Mouse (Mus musculus) myocyte (in vitro differentiated cells): Measurements from ENCODE around the gene Irak2. TPM values are rescaled to one million over a fixed set of nuclear protein-coding genes. Genes with fewer than 3 reads are reported as not detected.

Source experiments
- H3K27me3 ChIP-seq: one replicate; pipeline ENCODE4 v1.6.1; 2011; ENCODE audit not compliant: control insufficient read depth, insufficient read depth, insufficient read length
- H3K36me3 ChIP-seq: one replicate; pipeline ENCODE4 v1.6.1; 2011; ENCODE audit not compliant: control insufficient read depth, insufficient read depth
- H3K4me2 ChIP-seq: one replicate; pipeline ENCODE4 v1.6.1; 2011; ENCODE audit warnings: low read depth, control low read depth
- H3K4me3 ChIP-seq: one replicate; pipeline ENCODE4 v1.5.1; 2011; ENCODE audit warnings: mild to moderate bottlenecking, control low read depth, moderate library complexity
- H3K79me2 ChIP-seq: one replicate; pipeline ENCODE4 v1.6.1; 2011; ENCODE audit not compliant: control insufficient read depth, insufficient read depth
- H3ac ChIP-seq: one replicate; pipeline ENCODE4 v1.6.1; 2011; ENCODE audit not compliant: control insufficient read depth, insufficient read length
- CEBPB ChIP-seq: IDR thresholded peaks from 2 replicates; pipeline ENCODE4 v1.6.1; 2011; ENCODE audit warnings: mild to moderate bottlenecking, moderate library complexity; ENCODE audit not compliant: poor library complexity, insufficient read depth, severe bottlenecking
- E2F4 ChIP-seq: IDR thresholded peaks from one replicate; pipeline ENCODE4 v1.6.1; 2011; ENCODE audit warnings: mild to moderate bottlenecking, control low read depth, moderate library complexity; ENCODE audit not compliant: insufficient read depth
- MAX ChIP-seq: IDR thresholded peaks from one replicate; pipeline ENCODE4 v1.6.1; 2011; ENCODE audit warnings: low read depth, mild to moderate bottlenecking, control low read depth
- MYOD1 ChIP-seq, 3 experiments: IDR thresholded peaks; one replicate each; pipeline ENCODE4 v1.6.1; 2011; ENCODE audit warnings: control low read depth in 2 of 3, low read depth in 2 of 3, mild to moderate bottlenecking in 2 of 3, moderate library complexity in 1 of 3; ENCODE audit not compliant: insufficient read length in 2 of 3, control insufficient read depth in 1 of 3
- MYOG ChIP-seq, 3 experiments: IDR thresholded peaks; one replicate each; pipeline ENCODE4 v1.6.1; 2011; ENCODE audit warnings: control low read depth in 2 of 3, low read depth in 2 of 3, mild to moderate bottlenecking in 2 of 3; ENCODE audit not compliant: insufficient read length in 2 of 3, control insufficient read depth in 1 of 3, insufficient read depth in 1 of 3
- POLR2A ChIP-seq: IDR thresholded peaks from one replicate; pipeline ENCODE4 v1.6.1; 2011; ENCODE audit warnings: low read depth, mild to moderate bottlenecking, control low read depth, moderate library complexity; ENCODE audit not compliant: insufficient read length
- POLR2AphosphoS2 ChIP-seq: IDR thresholded peaks from one replicate; pipeline ENCODE4 v1.6.1; 2011; ENCODE audit warnings: low read depth, control low read depth; ENCODE audit not compliant: insufficient read length
- REST ChIP-seq: IDR thresholded peaks from one replicate; pipeline ENCODE4 v1.6.1; 2011; ENCODE audit warnings: mild to moderate bottlenecking, control low read depth, moderate library complexity; ENCODE audit not compliant: insufficient read depth, insufficient read length
- SRF ChIP-seq: IDR thresholded peaks from one replicate; pipeline ENCODE4 v1.6.1; 2011; ENCODE audit warnings: low read depth; ENCODE audit not compliant: control insufficient read depth, insufficient read length
- TCF12 ChIP-seq: IDR thresholded peaks from one replicate; pipeline ENCODE4 v1.6.1; 2011; ENCODE audit warnings: mild to moderate bottlenecking, control low read depth; ENCODE audit not compliant: poor library complexity, insufficient read depth, severe bottlenecking
- TCF3 ChIP-seq: IDR thresholded peaks from one replicate; pipeline ENCODE4 v1.6.1; 2011; ENCODE audit warnings: low read depth, control low read depth; ENCODE audit not compliant: insufficient read length
- USF1 ChIP-seq: IDR thresholded peaks from one replicate; pipeline ENCODE4 v1.6.1; 2011; ENCODE audit warnings: low read depth, mild to moderate bottlenecking, control low read depth, moderate library complexity
- polyA plus RNA-seq: library from polyadenylated mRNA; unstranded; fragments of >200 nt; fragmentation: generic; extraction: Trizol; gene quantifications from one replicate; pipeline ENCODE4 v1.2.1, GENCODE M21; 2012; ENCODE audit warnings: missing spikeins

Gene Irak2
- polyA plus RNA-seq, 1 experiment = 17.0 TPM

GRCm38 (mm10) chr6:113600543-113601139 is 37.6 kb upstream of the Irak2 start, which contains the start of gene Fancd2os:
Gene Fancd2os, minus strand, starts transcription at chr6:113600715.
- no peak within 1 kb of the TSS for H3ac ChIP-seq
- TF ChIP-seq MYOG (IDR thresholded peaks at IDR 0.05; ENCODE audit: control insufficient read depth in 1 of 3, insufficient read depth in 1 of 3, insufficient read length in 2 of 3, low read depth in 2 of 3) (no peak), MAX (no peak), CEBPB (no peak), POLR2AphosphoS2 (no peak), SRF (no peak)
- peaks cover 8% of the 10 kb centered on the region for H3K79me2 ChIP-seq
- H3K27me3 ChIP-seq = no peaks in the 10 kb centered on the region
- H3K4me2 ChIP-seq = no peak within 1 kb of the TSS
- H3K4me3 ChIP-seq = no peak within 1 kb of the TSS
- H3K36me3 ChIP-seq = no peaks in the 10 kb centered on the region

GRCm38 (mm10) chr6:113602821-113603220 is 35.4 kb upstream of the Irak2 start:
- Histone ChIP-seq H3K27me3 (no peaks in the 10 kb centered on the region), H3K4me3 (no peak overlapping the region), H3K4me2 (no peak overlapping the region), H3ac (no peak overlapping the region), H3K79me2 (peaks cover 30% of the 10 kb centered on the region), H3K36me3 (peaks cover 1% of the 10 kb centered on the region)
- TF ChIP-seq POLR2AphosphoS2 (no peak), E2F4 (no peak), CEBPB (no peak), POLR2A (no peak), TCF3 (no peak), MAX (no peak), MYOD1 (IDR thresholded peaks at IDR 0.05; ENCODE audit: control insufficient read depth in 1 of 3, insufficient read length in 2 of 3, low read depth in 2 of 3) (no peak), TCF12 (no peak), SRF (no peak), MYOG (IDR thresholded peaks at IDR 0.05; ENCODE audit: control insufficient read depth in 1 of 3, insufficient read depth in 1 of 3, insufficient read length in 2 of 3, low read depth in 2 of 3) (no peak)

- H3K79me2 ChIP-seq = peaks cover 41% of the 10 kb centered on the region
- no peaks in the 10 kb centered on the region for H3K27me3 ChIP-seq
- no peak for TF ChIP-seq MYOG (IDR thresholded peaks at IDR 0.05; ENCODE audit: control insufficient read depth in 1 of 3, insufficient read depth in 1 of 3, insufficient read length in 2 of 3, low read depth in 2 of 3)
- TF ChIP-seq SRF = no peak
- no peak for TF ChIP-seq CEBPB
- no peak for TF ChIP-seq REST
- peak overlapping the region; percentile 75 for H3K4me2 ChIP-seq
- peak overlapping the region; percentile 91 for H3K4me3 ChIP-seq
- H3K36me3 ChIP-seq = peaks cover 6% of the 10 kb centered on the region
- peak overlapping the region; percentile 34 for H3ac ChIP-seq
These were observed 34.3 kb upstream of the Irak2 start for GRCm38 (mm10) chr6:113603993-113604392.

- H3ac ChIP-seq = peak within 1 kb of the TSS; percentile 34
- no peak for TF ChIP-seq SRF
- TF ChIP-seq USF1 = no peak
- no peak for TF ChIP-seq CEBPB
- TF ChIP-seq TCF12 = no peak
- TF ChIP-seq POLR2AphosphoS2 = no peak
- TF ChIP-seq MYOD1 (IDR thresholded peaks at IDR 0.05; ENCODE audit: control insufficient read depth in 1 of 3, insufficient read length in 2 of 3, low read depth in 2 of 3) = no peak
- TF ChIP-seq MAX = no peak
- TF ChIP-seq TCF3 = no peak
- TF ChIP-seq MYOG (IDR thresholded peaks at IDR 0.05; ENCODE audit: control insufficient read depth in 1 of 3, insufficient read depth in 1 of 3, insufficient read length in 2 of 3, low read depth in 2 of 3) = peak in 1 of 3 experiments; percentile 6
- TF ChIP-seq REST = no peak
- TF ChIP-seq POLR2A = peak; percentile 67
- TF ChIP-seq E2F4 = no peak
- peaks cover 6% of the 10 kb centered on the region for H3K36me3 ChIP-seq
- peak within 1 kb of the TSS; percentile 84 for H3K4me2 ChIP-seq
- H3K27me3 ChIP-seq = no peaks in the 10 kb centered on the region
- peaks cover 48% of the 10 kb centered on the region for H3K79me2 ChIP-seq
- peak within 1 kb of the TSS; percentile 91 for H3K4me3 ChIP-seq
These were observed 33.6 kb upstream of the Irak2 start, which contains the start of gene Brk1 for GRCm38 (mm10) chr6:113604432-113605223. Gene Brk1, plus strand, starts transcription at chr6:113604772.

GRCm38 (mm10) chr6:113605224-113605545 is 33.1 kb upstream of the Irak2 start:
- Histone ChIP-seq H3K4me3 (peak overlapping the region; percentile 91), H3K36me3 (peaks cover 6% of the 10 kb centered on the region), H3K27me3 (no peaks in the 10 kb centered on the region), H3K79me2 (peaks cover 53% of the 10 kb centered on the region), H3ac (peak overlapping the region; percentile 34), H3K4me2 (peak overlapping the region; percentile 84)
- TF ChIP-seq USF1 (no peak), MYOG (IDR thresholded peaks at IDR 0.05; ENCODE audit: control insufficient read depth in 1 of 3, insufficient read depth in 1 of 3, insufficient read length in 2 of 3, low read depth in 2 of 3) (no peak)
